Mouse (Mus musculus): ENCODE results near the gene Ubald1. TPM values are rescaled to one million over a fixed set of nuclear protein-coding genes. Genes with fewer than 3 reads are reported as not detected.
A peak's percentile ranks its signal among the peaks of the same experiment; 100 is the strongest.

Gene Ubald1
- total RNA-seq (2021): 10 to 100 TPM; 32.7 to 36.3 TPM
- long read RNA-seq, experiment 1, full-length matches to known transcripts: 16 of 22 reads
- long read RNA-seq, experiment 1, partial matches to known transcripts: 6 of 22 reads
- long read RNA-seq, experiment 1, other reads (novel, unspliced or antisense): 0 of 22 reads
- long read RNA-seq, experiment 2, full-length matches to known transcripts: 9 of 24 reads
- long read RNA-seq, experiment 2, partial matches to known transcripts: 13 of 24 reads
- long read RNA-seq, experiment 2, other reads (novel, unspliced or antisense): 2 of 24 reads

- DNase-seq (ENCODE audit: low spot score in 2 of 2): peak; percentile 91 to 97
Observed at GRCm38 (mm10) chr16:4880136-4880825, at the start of gene Ubald1. Gene Ubald1, minus strand, starts transcription at chr16:4880315.

- no peak for DNase-seq (ENCODE audit: low spot score in 2 of 2)
Observed at GRCm38 (mm10) chr16:4928474-4928873, 48.4 kb upstream of the Ubald1 start.

- DNase-seq (ENCODE audit: low spot score in 2 of 2): no peak
Observed at GRCm38 (mm10) chr16:4927967-4928366, 47.9 kb upstream of the Ubald1 start.

- DNase-seq (ENCODE audit: low spot score in 2 of 2): no peak
Observed at GRCm38 (mm10) chr16:4923996-4924395, 43.9 kb upstream of the Ubald1 start.

GRCm38 (mm10) chr16:4922481-4922880 is 42.4 kb upstream of the Ubald1 start:
- DNase-seq (ENCODE audit: low spot score in 2 of 2): no peak

- no peak for DNase-seq (ENCODE audit: low spot score in 2 of 2)
Observed at GRCm38 (mm10) chr16:4920556-4920955, 40.4 kb upstream of the Ubald1 start.

- no peak for DNase-seq (ENCODE audit: low spot score in 2 of 2)
Observed at GRCm38 (mm10) chr16:4916608-4917007, 36.5 kb upstream of the Ubald1 start.

- no peak for DNase-seq (ENCODE audit: low spot score in 2 of 2)
Observed at GRCm38 (mm10) chr16:4915931-4916330, 35.8 kb upstream of the Ubald1 start.

GRCm38 (mm10) chr16:4913783-4914735 is 33.9 kb upstream of the Ubald1 start:
- DNase-seq (ENCODE audit: low spot score in 2 of 2): peak; percentile 62 to 63

GRCm38 (mm10) chr16:4912907-4913782 is 33.0 kb upstream of the Ubald1 start:
- no peak for DNase-seq (ENCODE audit: low spot score in 2 of 2)

- DNase-seq (ENCODE audit: low spot score in 2 of 2): no peak
Observed at GRCm38 (mm10) chr16:4912074-4912648, 32.0 kb upstream of the Ubald1 start.

- no peak for DNase-seq (ENCODE audit: low spot score in 2 of 2)
Observed at GRCm38 (mm10) chr16:4910758-4911157, 30.6 kb upstream of the Ubald1 start.

- no peak for DNase-seq (ENCODE audit: low spot score in 2 of 2)
Observed at GRCm38 (mm10) chr16:4909745-4910144, 29.6 kb upstream of the Ubald1 start.

GRCm38 (mm10) chr16:4907972-4908371 is 27.9 kb upstream of the Ubald1 start:
- no peak for DNase-seq (ENCODE audit: low spot score in 2 of 2)

- DNase-seq (ENCODE audit: low spot score in 2 of 2): no peak
Observed at GRCm38 (mm10) chr16:4907386-4907785, 27.3 kb upstream of the Ubald1 start.

- no peak for DNase-seq (ENCODE audit: low spot score in 2 of 2)
Observed at GRCm38 (mm10) chr16:4906559-4906958, 26.4 kb upstream of the Ubald1 start.

- DNase-seq (ENCODE audit: low spot score in 2 of 2): no peak
Observed at GRCm38 (mm10) chr16:4905591-4905990, 25.5 kb upstream of the Ubald1 start.

GRCm38 (mm10) chr16:4904878-4905277 is 24.8 kb upstream of the Ubald1 start:
- no peak for DNase-seq (ENCODE audit: low spot score in 2 of 2)

- no peak for DNase-seq (ENCODE audit: low spot score in 2 of 2)
Observed at GRCm38 (mm10) chr16:4903491-4904102, 23.5 kb upstream of the Ubald1 start.

- DNase-seq (ENCODE audit: low spot score in 2 of 2): no peak
Observed at GRCm38 (mm10) chr16:4902390-4902789, 22.3 kb upstream of the Ubald1 start.

All from adrenal gland, postnatal 4 days (tissue).